Mouse (Mus musculus): ENCODE measurements around the gene Gldn. TPM values are rescaled to one million over a fixed set of nuclear protein-coding genes. Genes with fewer than 3 reads are reported as not detected.

Gene Gldn
- 0.10 TPM in 1 of 2 replicates, not detected in the other for polyA plus RNA-seq (2016; fragmentation: Nextera tagmentation; extraction: Ambion mirVana)

DNA sequence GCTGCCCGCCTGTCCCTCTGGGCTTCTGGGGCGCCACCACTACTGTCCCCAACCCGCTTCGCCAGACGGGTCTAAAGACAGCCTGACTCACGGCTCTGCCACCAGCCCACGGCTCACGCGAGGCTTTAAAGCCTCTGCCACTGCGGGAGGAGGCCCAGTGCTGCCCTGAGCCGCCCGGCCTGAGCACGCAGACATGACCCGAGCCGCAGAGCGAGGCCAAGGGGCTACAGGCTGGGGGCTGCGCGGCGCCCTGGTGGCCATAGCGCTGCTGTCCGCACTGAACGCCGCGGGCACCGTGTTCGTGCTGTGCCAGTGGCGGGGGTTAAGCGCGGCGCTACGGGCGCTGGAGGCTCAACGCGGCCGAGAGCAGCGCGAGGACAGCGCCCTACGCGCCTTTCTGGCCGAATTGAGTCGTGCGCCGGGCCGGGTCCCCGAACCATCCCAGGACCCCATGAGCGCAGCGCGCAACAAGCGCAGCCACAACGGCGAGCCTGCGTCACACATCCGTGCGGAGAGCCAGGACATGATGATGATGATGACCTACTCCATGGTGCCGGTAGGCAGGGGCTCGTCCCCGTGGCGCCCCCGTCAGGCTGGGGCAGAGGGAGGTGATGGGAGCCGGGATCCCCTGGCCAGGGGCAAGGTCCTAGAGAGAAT is at the start of gene Gldn:
TSS of gene Gldn (plus strand) at position 156 of the 657 bp plus-strand sequence.
- DNase-seq (ENCODE audit: low spot score): no peak
- no peaks in the 10 kb centered on the region for H3K9me3 ChIP-seq
- H3K27ac ChIP-seq: no peak within 1 kb of the TSS
- H3K4me1 ChIP-seq: peaks cover 9% of the 10 kb centered on the region
- H3K36me3 ChIP-seq: no peaks in the 10 kb centered on the region
- WGBS: 4% methylated on average over 61 of the region's 61 CpGs
- H3K4me3 ChIP-seq: peak within 1 kb of the TSS; percentile 56
- H3K27me3 ChIP-seq (ENCODE audit: insufficient read depth, poor library complexity, severe bottlenecking): peaks cover 49% of the 10 kb centered on the region

DNA sequence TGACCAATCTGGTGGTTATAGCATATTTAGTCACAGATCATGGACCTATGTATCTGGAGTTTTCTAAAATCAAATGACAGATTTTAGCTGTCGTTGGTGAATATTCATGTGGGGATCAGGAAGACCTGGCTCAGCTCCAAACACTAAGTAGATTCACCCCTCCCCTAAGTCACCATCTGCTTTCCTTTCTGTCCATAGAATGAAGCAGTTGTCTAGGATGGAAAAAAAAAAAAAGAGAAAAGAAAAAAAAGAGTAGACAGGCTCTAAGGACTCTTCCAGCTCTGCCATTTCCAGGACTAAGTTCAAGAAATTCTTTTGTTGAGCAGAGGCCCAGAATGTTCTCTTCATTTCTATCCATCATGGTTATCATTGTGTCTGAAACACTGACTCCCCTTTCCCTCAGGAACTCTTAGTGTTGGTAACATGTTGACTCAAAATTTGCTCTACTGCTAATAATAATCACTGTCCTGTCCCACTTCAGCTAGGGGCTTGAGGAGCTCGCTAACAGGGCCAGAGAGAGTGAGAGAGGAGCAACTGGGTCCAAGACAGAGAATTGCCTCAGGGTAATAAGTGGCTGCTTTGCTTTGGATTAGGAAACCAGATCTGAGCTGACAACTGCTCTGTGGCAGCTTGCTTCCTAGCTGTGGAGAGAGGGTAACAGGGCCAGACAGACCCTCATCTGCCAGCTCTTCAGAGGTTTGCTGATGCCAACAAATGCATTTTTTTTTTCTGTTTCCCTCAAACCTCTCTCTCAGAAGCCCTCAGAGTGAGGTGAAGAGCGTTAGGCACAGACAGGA is 41.2 kb upstream of the Gldn start:
- no peaks in the 10 kb centered on the region for H3K9me3 ChIP-seq
- H3K27me3 ChIP-seq (ENCODE audit: insufficient read depth, poor library complexity, severe bottlenecking): no peaks in the 10 kb centered on the region
- H3K36me3 ChIP-seq: no peaks in the 10 kb centered on the region
- 60% methylated on average over 3 of the region's 3 CpGs for WGBS
- no peak overlapping the region for H3K27ac ChIP-seq
- H3K4me1 ChIP-seq: no peaks in the 10 kb centered on the region
- H3K4me3 ChIP-seq: no peak overlapping the region
- DNase-seq (ENCODE audit: low spot score): no peak

DNA sequence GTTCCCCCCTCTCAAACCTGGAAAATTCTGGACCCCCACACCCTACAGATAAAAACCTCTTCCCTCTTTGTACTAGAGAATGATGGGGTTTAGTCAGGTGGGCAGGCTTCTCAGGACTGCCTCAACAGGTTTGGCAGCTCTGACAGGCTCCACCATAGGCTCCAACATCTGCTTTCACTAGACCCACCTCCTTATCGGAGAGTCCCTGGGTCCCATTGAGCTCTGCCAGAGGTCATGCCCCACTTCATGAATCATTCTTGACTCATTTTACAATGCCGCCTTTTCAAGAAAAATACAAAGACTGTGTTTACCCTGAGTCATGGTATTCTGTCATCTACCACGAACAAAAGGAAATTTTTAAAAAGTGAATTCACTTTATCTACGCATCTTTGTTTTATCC is 21.5 kb upstream of the Gldn start:
- no peaks in the 10 kb centered on the region for H3K36me3 ChIP-seq
- no peak overlapping the region for H3K27ac ChIP-seq
- H3K27me3 ChIP-seq (ENCODE audit: insufficient read depth, poor library complexity, severe bottlenecking): no peaks in the 10 kb centered on the region
- no peak for DNase-seq (ENCODE audit: low spot score)
- H3K9me3 ChIP-seq: no peaks in the 10 kb centered on the region
- H3K4me1 ChIP-seq: no peaks in the 10 kb centered on the region
- 76% methylated on average over 4 of the region's 4 CpGs for WGBS
- no peak overlapping the region for H3K4me3 ChIP-seq

DNA sequence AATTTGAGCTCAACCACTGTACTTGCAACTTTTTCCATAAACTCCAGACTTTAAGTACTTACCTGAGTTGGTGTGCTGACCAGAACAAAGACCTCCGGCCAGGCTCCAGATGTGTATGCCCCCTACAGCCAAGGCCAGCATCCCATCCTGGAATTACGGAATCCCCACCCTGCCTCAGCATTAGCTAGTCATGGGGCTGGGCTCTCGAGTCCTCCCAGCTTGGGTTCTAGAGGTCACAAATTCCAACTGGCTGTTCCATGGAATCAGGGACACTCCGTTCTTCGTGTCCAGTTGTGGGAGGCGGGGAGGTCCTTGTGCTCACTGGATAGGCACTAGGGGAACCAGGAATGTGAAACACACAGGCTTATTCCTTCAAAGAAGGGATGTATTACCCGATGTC is 18.3 kb upstream of the Gldn start, which contains the start of gene Cyp19a1:
TSS of gene Cyp19a1 (minus strand) at position 101 of the 400 bp plus-strand sequence.
- no peaks in the 10 kb centered on the region for H3K27me3 ChIP-seq (ENCODE audit: insufficient read depth, poor library complexity, severe bottlenecking)
- WGBS: 84% methylated on average over 7 of the region's 7 CpGs
- no peak for DNase-seq (ENCODE audit: low spot score)

DNA sequence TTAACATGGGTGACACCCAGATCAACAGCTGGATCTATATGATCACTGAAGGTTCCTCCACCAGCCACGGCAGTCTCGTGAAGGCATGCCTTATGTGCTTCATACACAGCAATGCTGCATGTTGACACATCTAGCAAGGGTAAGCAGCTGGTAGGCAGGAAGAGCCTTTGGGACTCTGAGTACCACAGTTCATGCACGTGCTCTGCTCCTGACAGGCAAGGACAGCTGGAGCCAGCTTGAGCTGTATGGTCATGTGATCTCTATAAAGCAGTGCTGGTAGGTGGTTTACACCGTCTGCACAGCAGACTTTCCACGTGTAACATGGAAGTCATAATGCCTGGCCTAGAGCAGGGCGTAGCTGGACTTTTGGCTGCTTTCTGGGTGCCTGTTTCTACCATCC is 16.3 kb upstream of the Gldn start:
- H3K36me3 ChIP-seq: no peaks in the 10 kb centered on the region
- no peak overlapping the region for H3K27ac ChIP-seq
- H3K4me1 ChIP-seq: no peaks in the 10 kb centered on the region
- H3K27me3 ChIP-seq (ENCODE audit: insufficient read depth, poor library complexity, severe bottlenecking): no peaks in the 10 kb centered on the region
- H3K9me3 ChIP-seq: no peaks in the 10 kb centered on the region
- H3K4me3 ChIP-seq: no peak overlapping the region
- DNase-seq (ENCODE audit: low spot score): no peak
- 82% methylated on average over 6 of the region's 6 CpGs for WGBS

More for the DNA sequence above, 18.3 kb upstream of the Gldn start, which contains the start of gene Cyp19a1:
- Histone ChIP-seq H3K9me3 (no peaks in the 10 kb centered on the region), H3K4me3 (no peak within 1 kb of the TSS), H3K36me3 (no peaks in the 10 kb centered on the region), H3K4me1 (no peaks in the 10 kb centered on the region), H3K27ac (no peak within 1 kb of the TSS)

DNA sequence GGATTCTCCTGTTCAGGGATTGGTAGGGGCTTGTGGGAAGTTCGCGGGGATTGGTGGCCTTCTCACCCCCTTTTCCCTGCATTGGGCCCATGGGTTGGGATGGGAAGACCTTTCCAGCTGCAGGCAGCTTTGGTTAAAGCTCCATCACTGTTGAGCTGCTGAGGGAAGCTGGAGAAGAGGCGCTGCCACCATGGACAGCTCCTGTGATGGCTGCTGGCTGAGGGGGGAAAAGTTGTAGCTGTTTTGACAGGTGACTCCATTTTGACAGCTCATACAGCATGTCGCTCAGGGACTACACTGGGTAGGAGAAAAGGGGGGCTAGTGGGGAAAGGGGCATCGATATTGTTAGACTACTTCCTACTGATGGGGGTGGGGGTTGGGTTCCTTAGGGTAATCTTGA is 15.4 kb upstream of the Gldn start:
- DNase-seq (ENCODE audit: low spot score): no peak
- Histone ChIP-seq H3K27me3 (ENCODE audit: insufficient read depth, poor library complexity, severe bottlenecking) (no peaks in the 10 kb centered on the region), H3K27ac (no peak overlapping the region), H3K4me1 (no peaks in the 10 kb centered on the region), H3K36me3 (no peaks in the 10 kb centered on the region), H3K4me3 (no peak overlapping the region), H3K9me3 (no peaks in the 10 kb centered on the region)
- WGBS: 39% methylated on average over 5 of the region's 5 CpGs

DNA sequence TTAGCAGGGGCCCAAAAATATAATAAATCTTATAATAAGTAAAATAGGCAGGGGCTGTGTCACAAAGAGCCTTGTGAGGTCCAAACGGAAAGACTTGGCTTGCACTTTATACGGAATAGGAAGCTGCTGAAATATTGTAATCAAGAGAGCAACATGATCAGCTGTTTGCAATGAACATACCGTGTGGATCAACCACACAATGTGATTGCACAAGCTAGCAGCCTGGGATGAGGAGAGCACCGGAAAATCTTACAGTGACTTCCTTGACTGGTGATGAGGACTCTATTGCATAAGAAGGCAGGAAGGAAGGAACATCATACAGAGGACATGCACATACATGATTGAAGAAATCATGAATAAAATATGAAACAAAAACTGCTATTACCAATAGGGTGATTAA is 11.0 kb upstream of the Gldn start:
- H3K27ac ChIP-seq: no peak overlapping the region
- H3K4me1 ChIP-seq: no peaks in the 10 kb centered on the region
- no peaks in the 10 kb centered on the region for H3K36me3 ChIP-seq
- no peaks in the 10 kb centered on the region for H3K9me3 ChIP-seq
- DNase-seq (ENCODE audit: low spot score): no peak
- no peaks in the 10 kb centered on the region for H3K27me3 ChIP-seq (ENCODE audit: insufficient read depth, poor library complexity, severe bottlenecking)
- WGBS: 83% methylated on average over 4 of the region's 4 CpGs
- H3K4me3 ChIP-seq: no peak overlapping the region

DNA sequence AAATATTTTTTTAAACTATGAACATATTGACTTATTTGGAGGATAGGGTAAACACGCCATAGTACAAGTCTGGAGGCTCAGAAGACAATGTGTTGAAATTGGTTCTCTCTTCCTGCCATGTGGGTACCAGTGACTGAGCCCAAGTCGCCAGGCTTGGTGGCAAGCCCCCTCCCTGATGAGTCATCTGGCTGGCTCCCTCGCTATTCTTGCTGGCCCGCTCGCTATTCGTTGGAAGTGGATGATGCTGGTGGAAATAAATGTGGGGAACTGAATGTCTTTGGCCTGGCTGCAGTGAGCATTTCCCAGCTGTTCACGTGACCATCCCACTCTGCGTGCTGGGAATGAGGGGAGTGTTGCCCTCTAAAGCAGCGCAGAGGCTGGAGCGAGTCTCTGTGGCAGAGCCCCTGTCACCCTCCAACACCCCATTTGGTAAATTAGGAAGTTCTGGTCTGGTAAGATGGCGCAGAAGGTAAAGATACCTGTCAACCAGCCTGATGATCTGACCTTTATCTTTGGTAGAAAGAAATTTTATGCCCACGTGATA is 7.2 kb upstream of the Gldn start:
- DNase-seq (ENCODE audit: low spot score): no peak
- H3K4me1 ChIP-seq: no peaks in the 10 kb centered on the region
- H3K36me3 ChIP-seq: no peaks in the 10 kb centered on the region
- WGBS: 81% methylated on average over 12 of the region's 12 CpGs
- H3K27ac ChIP-seq: no peak overlapping the region
- 0 out of 2 replicates have a peak, but pooled peaks cover 9% of the 10 kb centered on the region for H3K27me3 ChIP-seq (ENCODE audit: insufficient read depth, poor library complexity, severe bottlenecking)
- no peak overlapping the region for H3K4me3 ChIP-seq
- H3K9me3 ChIP-seq: no peaks in the 10 kb centered on the region

DNA sequence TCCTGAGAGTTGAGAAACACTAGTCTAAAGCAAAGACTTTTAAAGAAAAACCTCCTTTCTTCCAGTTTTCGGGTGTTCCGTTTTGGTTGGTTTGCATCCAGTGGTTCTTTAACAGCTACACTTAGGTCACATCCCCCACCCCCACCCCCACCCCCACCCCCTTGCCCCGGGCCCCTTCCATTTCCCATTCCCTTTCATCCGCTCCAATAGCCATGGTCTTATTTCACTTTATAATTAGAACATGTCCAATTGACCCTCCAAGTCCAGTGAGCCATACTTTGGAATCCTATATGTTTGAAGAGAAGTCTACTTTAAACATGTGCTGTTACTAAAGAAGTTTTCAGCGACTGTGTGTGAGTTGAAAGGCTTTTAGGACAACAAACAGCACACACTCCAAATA is 1.5 kb downstream of the Gldn start:
- WGBS: 63% methylated on average over 5 of the region's 5 CpGs
- Histone ChIP-seq H3K36me3 (no peaks in the 10 kb centered on the region), H3K27ac (no peak overlapping the region), H3K4me3 (no peak overlapping the region), H3K9me3 (no peaks in the 10 kb centered on the region), H3K27me3 (ENCODE audit: insufficient read depth, poor library complexity, severe bottlenecking) (peaks cover 49% of the 10 kb centered on the region), H3K4me1 (peaks cover 9% of the 10 kb centered on the region)
- DNase-seq (ENCODE audit: low spot score): no peak

DNA sequence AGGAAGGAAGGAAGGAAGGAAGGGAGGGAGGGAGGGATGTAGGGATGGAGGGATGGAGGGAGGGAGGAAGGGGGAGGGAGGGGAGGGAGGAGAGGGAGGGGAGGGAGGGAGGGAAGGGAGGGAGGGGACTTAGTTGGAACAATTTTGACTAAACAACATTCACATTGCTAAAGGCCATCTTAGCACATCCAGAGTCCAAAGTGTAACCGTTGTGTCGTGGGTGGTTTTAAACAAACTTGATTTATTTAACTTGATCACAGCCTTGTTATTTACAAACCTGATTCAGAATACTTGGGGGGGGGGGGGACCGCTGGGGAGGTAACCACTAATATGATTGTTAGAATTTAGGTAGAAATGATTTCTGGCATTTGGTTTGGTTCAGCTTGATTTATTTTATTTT is 13.1 kb downstream of the Gldn start:
- Histone ChIP-seq H3K9me3 (no peaks in the 10 kb centered on the region), H3K36me3 (no peaks in the 10 kb centered on the region), H3K4me1 (no peaks in the 10 kb centered on the region), H3K4me3 (no peak overlapping the region), H3K27me3 (ENCODE audit: insufficient read depth, poor library complexity, severe bottlenecking) (no peaks in the 10 kb centered on the region), H3K27ac (no peak overlapping the region)
- 62% methylated on average over 3 of the region's 3 CpGs for WGBS
- DNase-seq (ENCODE audit: low spot score): no peak

DNA sequence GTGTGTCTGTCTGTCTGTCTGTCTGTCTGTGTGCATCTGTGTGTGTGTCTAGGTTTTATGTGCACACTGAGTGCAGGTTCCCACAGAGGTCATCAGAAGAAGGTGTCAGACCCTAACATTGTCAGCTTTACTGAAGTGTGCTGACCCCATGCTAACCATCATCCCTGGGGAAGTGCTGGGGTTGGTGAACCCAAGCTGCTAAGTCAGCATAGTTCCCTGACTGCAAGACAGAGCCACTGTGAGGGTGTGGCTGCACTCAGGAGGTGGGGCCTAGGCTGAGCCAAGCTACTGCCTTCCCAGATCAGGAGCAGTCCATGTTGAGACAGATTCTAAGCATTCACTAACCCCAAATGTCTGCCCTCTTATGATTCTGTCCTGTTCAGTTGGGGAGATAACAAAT is 13.5 kb downstream of the Gldn start:
- DNase-seq (ENCODE audit: low spot score): no peak
- Histone ChIP-seq H3K4me1 (no peaks in the 10 kb centered on the region), H3K27me3 (ENCODE audit: insufficient read depth, poor library complexity, severe bottlenecking) (no peaks in the 10 kb centered on the region), H3K36me3 (no peaks in the 10 kb centered on the region), H3K27ac (no peak overlapping the region), H3K9me3 (no peaks in the 10 kb centered on the region), H3K4me3 (no peak overlapping the region)

DNA sequence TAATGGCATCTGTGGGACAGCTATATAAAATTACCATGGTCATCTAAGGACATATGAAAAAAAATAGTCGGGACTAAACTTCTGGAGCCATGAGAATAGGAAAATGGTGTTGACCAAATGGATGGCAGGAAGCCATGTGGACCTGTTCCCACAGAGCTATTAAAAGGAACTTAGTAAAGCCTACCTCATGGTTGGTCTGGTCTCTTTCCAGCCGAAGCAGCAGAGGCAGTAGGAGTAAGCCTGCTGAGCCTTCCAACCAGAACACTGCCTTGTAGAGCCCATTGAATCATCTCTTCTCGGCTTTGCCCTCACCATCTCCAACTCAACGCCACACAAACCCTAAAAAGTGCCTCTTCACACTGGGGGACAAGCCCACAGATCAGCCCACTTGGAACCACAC is 15.0 kb downstream of the Gldn start:
- DNase-seq (ENCODE audit: low spot score): no peak
- H3K36me3 ChIP-seq: no peaks in the 10 kb centered on the region
- 82% methylated on average over 4 of the region's 4 CpGs for WGBS
- H3K4me3 ChIP-seq: no peak overlapping the region
- no peaks in the 10 kb centered on the region for H3K27me3 ChIP-seq (ENCODE audit: insufficient read depth, poor library complexity, severe bottlenecking)
- H3K9me3 ChIP-seq: no peaks in the 10 kb centered on the region
- no peak overlapping the region for H3K27ac ChIP-seq
- no peaks in the 10 kb centered on the region for H3K4me1 ChIP-seq

DNA sequence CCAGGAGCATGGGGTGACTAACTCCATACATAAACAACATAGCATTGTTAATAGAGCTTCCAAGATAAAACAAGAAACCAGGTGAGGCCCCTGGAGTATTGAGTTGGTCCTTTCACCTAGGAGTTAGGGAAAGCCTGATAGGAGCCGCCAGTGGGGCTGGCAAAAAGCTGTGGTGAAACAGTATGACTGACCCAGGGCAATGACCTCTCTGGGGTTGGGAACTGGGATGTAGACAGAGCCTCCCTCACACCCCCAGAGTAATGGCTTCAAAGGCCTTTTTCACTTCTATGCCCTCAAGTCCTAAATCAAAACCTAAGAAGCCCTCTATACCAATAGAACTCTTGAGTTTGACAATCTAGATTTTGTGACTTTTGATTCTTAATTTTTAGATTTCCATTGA is 21.9 kb downstream of the Gldn start:
- Histone ChIP-seq H3K4me3 (no peak overlapping the region), H3K27me3 (ENCODE audit: insufficient read depth, poor library complexity, severe bottlenecking) (no peaks in the 10 kb centered on the region), H3K4me1 (no peaks in the 10 kb centered on the region), H3K27ac (no peak overlapping the region), H3K36me3 (no peaks in the 10 kb centered on the region), H3K9me3 (no peaks in the 10 kb centered on the region)
- no peak for DNase-seq (ENCODE audit: low spot score)
- WGBS: 61% methylated on average over 1 of the region's 1 CpGs

Data from heart, embryonic 10.5 days (tissue).